Mouse (Mus musculus) liver, postnatal 0 days (tissue): ENCODE results near the gene Map3k6.

Experiments
- CTCF ChIP-seq: sonication (generic); IDR thresholded peaks from 2 replicates; pipeline ENCODE4 v1.5.1; 2016; ENCODE audit warnings: antibody characterized with exemption, low read depth
- EP300 ChIP-seq: IDR thresholded peaks from 2 replicates; pipeline ENCODE4 v1.6.1; 2016; ENCODE audit warnings: antibody characterized with exemption, low read depth, mild to moderate bottlenecking

DNA sequence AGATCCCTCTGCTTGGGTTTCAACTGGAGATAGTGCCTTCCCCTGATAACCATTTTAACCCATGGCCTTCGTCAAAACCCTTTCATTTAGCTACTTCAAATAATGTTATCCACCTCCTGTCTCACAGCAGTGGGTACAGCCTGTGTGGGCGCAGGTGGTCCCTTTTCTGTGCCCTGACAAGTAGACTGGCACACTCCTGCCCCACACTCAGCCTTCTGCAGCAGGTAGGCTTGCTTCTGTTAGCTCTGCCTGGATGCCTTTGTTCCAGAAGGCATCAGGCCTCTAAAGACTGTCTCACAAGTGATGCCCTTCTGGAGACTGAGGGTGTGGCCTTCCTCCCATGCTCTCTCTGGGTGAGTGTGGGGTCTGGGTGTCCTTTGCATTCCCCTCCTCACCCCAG is 44.5 kb upstream of the Map3k6 start:
- no peak for TF ChIP-seq CTCF
- TF ChIP-seq EP300: no peak
